Mouse (Mus musculus) bone marrow macrophage, adult 2 months (primary cell): ENCODE results near the gene Rsg1.

Experiments
- CTCF ChIP-seq: IDR thresholded peaks from 2 replicates; pipeline ENCODE4 v1.5.1; 2012; ENCODE audit warnings: low read depth, mild to moderate bottlenecking, low read length, moderate library complexity
- POLR2A ChIP-seq: IDR thresholded peaks from 2 replicates; pipeline ENCODE4 v1.6.1; 2012; ENCODE audit warnings: mild to moderate bottlenecking, low read depth, low read length, borderline replicate concordance

- TF ChIP-seq CTCF (no peak), POLR2A (no peak)
These were observed 37.3 kb downstream of the Rsg1 start for GRCm38 (mm10) chr4:141251071-141251470.
